Mouse (Mus musculus): Measurements from ENCODE around the gene Prkab1.

GRCm38 (mm10) chr5:116003825-116004224 lies 20.5 kb downstream of the Prkab1 start:
- TF ChIP-seq CTCF (IDR thresholded peaks at IDR 0.05; ENCODE audit: insufficient read depth, low read length): no peak
- no peak for TF ChIP-seq POLR2A (IDR thresholded peaks at IDR 0.05; ENCODE audit: borderline replicate concordance, extremely low read depth, low read depth, low read length)

All from lung, adult 2 months (tissue).